Mouse (Mus musculus) midbrain, embryonic 14.5 days (tissue): ENCODE data around the gene D630036H23Rik. TPM values are rescaled to one million over a fixed set of nuclear protein-coding genes. Genes with fewer than 3 reads are reported as not detected.
A peak's percentile ranks its signal among the peaks of the same experiment; 100 is the strongest.

ENCODE experiments used
- ATAC-seq: fragments of 200-750 bp; cut with Nextera tagmentation; 2 replicates; pipeline ENCODE4 v1.8.0; 2017; ENCODE audit warnings: moderate number of reproducible peaks, moderate library complexity; ENCODE audit not compliant: low FRiP score, low TSS enrichment
- DNase-seq: peaks from one replicate; pipeline ENCODE4 v3.0.0-alpha.2; 2015
- H3K27ac ChIP-seq: fragments of 300-500 bp; sonication (generic); replicated peaks from 2 replicates; pipeline ENCODE4 v1.5.1; 2014; ENCODE audit warnings: mild to moderate bottlenecking, low read depth, low read length, moderate library complexity
- H3K27me3 ChIP-seq: fragments of 300-500 bp; sonication (generic); 2 replicates; pipeline ENCODE4 v1.6.1; 2014; ENCODE audit warnings: low read length, control low read depth, mixed read lengths; ENCODE audit not compliant: control insufficient read depth, insufficient read depth
- H3K36me3 ChIP-seq: fragments of 300-500 bp; sonication (generic); 2 replicates; pipeline ENCODE4 v1.6.1; 2014; ENCODE audit warnings: low read length, control low read depth; ENCODE audit not compliant: control insufficient read depth, insufficient read depth
- H3K4me1 ChIP-seq: fragments of 300-500 bp; sonication (generic); 2 replicates; pipeline ENCODE4 v1.6.1; 2014; ENCODE audit warnings: mild to moderate bottlenecking, antibody characterized with exemption, low read length, control low read depth; ENCODE audit not compliant: control insufficient read depth, insufficient read depth
- H3K4me2 ChIP-seq: fragments of 300-500 bp; sonication (generic); 2 replicates; pipeline ENCODE4 v1.6.1; 2014; ENCODE audit warnings: mild to moderate bottlenecking, low read length, moderate library complexity
- H3K4me3 ChIP-seq: fragments of 300-500 bp; sonication (generic); replicated peaks from 2 replicates; pipeline ENCODE4 v1.5.1; 2014; ENCODE audit warnings: low read depth, low read length
- H3K9ac ChIP-seq: fragments of 300-500 bp; sonication (generic); replicated peaks from 2 replicates; pipeline ENCODE4 v1.6.1; 2014; ENCODE audit warnings: mild to moderate bottlenecking, low read length, moderate library complexity
- H3K9me3 ChIP-seq: fragments of 300-500 bp; sonication (generic); 2 replicates; pipeline ENCODE4 v1.6.1; 2016; ENCODE audit warnings: low read length, control low read depth, mixed read lengths; ENCODE audit not compliant: control insufficient read depth
- WGBS: fragments of 180-500 bp; shearing (Covaris S2); extraction: QIAGEN DNeasy Blood & Tissue Kit; methylation state at CpG from one replicate; pipeline ENCODE4 v1.1.7; 2014; 5-methylcytosine and 5-hydroxymethylcytosine counted together
- polyA plus RNA-seq: library from polyadenylated mRNA; unstranded; fragments of >200 nt; fragmentation: Nextera tagmentation; extraction: Ambion mirVana; gene quantifications from 2 replicates; pipeline ENCODE4 v1.2.1, GENCODE M21; 2014

The D630036H23Rik gene
- 2.6 and 4.4 TPM in 2 replicates for polyA plus RNA-seq

DNA sequence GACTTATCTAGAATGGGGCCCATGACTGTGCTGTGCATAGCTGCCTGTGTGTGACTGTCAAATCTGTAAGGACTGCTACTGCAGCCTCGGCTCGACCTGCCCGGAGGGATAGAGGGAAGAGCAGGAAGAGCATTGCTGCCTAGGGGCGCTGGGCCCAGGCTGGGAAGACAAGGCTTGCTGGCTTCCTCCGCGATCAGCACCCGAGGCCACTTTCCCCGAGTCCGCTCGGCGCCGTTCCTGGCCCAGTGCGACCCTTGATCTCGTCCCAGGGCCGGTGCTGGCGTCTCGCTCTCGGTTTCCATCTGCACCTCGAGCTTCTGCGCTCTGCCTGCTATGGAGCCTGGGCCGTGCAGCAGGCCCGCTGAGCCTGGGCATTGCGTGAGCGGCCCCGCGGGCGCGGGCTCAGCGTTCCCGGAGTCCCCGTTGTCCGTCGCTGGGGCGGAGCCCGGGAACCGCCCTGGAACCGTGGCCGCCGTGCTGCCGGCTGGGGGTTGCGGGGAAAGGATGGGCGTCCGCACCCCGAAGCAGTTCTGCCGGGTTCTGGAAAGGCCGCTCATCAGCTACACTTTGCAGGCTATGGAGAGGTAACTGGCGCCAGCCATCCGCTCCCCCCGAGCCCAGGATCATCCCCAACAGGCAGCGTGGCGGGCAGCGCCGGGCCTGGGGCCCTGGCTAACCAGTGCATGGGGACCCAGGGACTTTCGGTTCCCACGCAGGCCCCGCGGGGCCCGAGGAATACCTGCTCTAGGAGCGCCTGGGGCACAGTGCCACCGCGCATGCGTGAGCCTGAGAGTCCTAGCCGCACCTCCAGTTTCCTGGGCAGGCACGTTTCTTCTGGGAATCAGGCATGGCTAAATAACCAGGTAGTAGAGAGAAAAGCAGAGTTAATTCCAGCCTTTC, at the start of gene D630036H23Rik, which contains the start of gene Ispd:
Gene D630036H23Rik, minus strand, starts transcription at position 741 of the 900 bp plus-strand sequence.
Gene Ispd, plus strand, starts transcription at position 10 of the 900 bp plus-strand sequence.
- DNase-seq (peak; percentile 93), ATAC-seq (peak; percentile 92)
- WGBS, result under 1% methylated on average over 64 of the region's 64 CpGs
- Histone ChIP-seq H3K36me3 (no peaks in the 10 kb centered on the region), H3K4me3 (peak within 1 kb of the TSS; percentile 62), H3K4me1 (peaks cover 5% of the 10 kb centered on the region; the same call in 1 of the 2 replicates), H3K9ac (peak within 1 kb of the TSS; percentile 95), H3K9me3 (no peaks in the 10 kb centered on the region), H3K27me3 (no peaks in the 10 kb centered on the region), H3K27ac (peak within 1 kb of the TSS; percentile 97), H3K4me2 (peak within 1 kb of the TSS; percentile 79)

DNA sequence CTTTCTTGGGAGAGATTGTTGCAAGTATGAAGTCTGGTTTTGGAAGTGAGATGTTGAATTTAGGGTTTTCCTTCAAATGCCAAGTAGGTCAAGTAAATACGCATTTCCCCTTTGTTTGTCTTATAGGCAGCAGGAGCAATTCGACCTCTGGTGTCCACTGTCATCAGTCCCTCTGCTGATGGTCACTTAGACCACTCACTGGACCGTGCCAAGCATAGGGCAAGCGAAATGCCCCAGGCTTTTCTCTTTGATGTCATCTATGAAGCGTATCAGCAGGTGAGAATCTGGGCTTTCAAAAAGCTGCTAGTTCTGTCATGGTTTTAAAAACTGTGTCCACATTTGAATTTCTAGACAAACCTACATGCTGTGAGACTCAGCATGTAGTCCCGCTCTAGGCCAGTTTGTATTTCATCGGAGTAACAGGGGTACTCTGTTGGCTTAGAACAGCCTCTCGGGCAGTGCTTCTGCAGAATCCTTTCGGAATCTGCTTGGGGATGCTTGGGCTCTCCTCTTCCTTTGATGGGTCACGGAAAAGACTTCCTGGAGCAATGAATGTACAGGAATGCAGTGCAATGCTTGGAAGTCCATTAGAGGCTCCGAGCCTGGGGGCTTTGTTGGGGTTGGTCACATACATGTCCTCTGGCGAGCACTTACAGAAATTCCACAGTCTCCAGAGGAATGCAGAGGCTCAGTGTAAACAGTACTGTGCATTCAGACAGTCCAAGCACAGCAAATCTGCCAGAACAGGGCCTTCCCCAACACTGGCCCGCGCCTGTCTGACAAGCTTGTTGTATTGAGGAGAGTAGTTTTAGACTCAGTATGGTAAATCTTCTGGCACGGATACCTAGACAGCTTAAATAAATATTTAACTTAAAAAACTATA, 44.4 kb upstream of the D630036H23Rik start:
- H3K4me1 ChIP-seq, result no peaks in the 10 kb centered on the region
- no peaks in the 10 kb centered on the region for H3K27me3 ChIP-seq
- H3K4me2 ChIP-seq, result no peak overlapping the region
- H3K36me3 ChIP-seq, result no peaks in the 10 kb centered on the region
- H3K27ac ChIP-seq, result no peak overlapping the region
- no peaks in the 10 kb centered on the region for H3K9me3 ChIP-seq
- no peak for ATAC-seq
- H3K4me3 ChIP-seq, result no peak overlapping the region
- no peak overlapping the region for H3K9ac ChIP-seq
- WGBS, result 65% methylated on average over 15 of the region's 15 CpGs
- DNase-seq, result peak; percentile 4

DNA sequence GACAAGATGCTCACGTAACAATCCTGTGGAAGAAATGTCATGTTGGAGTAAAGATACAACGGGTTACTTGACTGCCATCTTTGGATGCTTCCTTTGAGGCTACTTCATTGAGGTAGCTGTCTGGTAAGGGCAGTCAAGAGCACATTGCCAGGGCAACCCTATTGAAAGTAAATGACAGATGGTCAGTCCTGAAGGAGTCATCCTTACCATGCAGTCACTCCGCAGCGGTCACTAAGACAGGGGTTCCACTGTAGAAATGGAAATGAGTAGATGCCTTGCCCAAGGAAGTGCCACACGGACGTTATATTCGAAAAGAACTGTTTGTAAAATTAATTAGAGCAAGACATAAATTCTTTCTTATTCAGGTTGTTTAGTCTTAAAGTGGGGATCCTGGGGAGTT, 43.3 kb upstream of the D630036H23Rik start:
- no peak for ATAC-seq
- no peaks in the 10 kb centered on the region for H3K36me3 ChIP-seq
- no peaks in the 10 kb centered on the region for H3K27me3 ChIP-seq
- H3K4me2 ChIP-seq, result no peak overlapping the region
- H3K4me3 ChIP-seq, result no peak overlapping the region
- H3K9ac ChIP-seq, result no peak overlapping the region
- no peak overlapping the region for H3K27ac ChIP-seq
- H3K4me1 ChIP-seq, result no peaks in the 10 kb centered on the region
- DNase-seq, result no peak
- WGBS, result 82% methylated on average over 7 of the region's 7 CpGs
- no peaks in the 10 kb centered on the region for H3K9me3 ChIP-seq

DNA sequence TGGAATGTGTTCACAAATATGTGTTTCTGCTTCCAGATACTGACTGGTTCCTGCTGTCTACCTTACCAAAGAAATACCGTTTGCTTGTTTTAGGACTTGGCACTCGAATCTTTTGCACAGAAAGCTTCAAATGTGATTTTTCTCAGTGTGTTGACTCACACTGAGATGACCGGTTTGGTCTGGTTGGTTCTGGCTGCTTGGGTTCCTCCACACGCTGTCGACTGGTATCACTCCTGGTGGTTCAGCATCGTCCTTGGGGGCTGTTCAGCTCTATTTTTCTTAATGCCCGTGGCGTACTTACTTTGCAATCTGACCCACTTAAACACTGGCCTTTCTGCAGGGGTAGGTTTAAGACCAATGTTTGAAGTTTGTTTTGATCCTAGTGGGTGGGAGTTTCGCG, 41.7 kb upstream of the D630036H23Rik start:
- H3K27me3 ChIP-seq, result no peaks in the 10 kb centered on the region
- no peak overlapping the region for H3K4me2 ChIP-seq
- H3K9me3 ChIP-seq, result no peaks in the 10 kb centered on the region
- H3K9ac ChIP-seq, result no peak overlapping the region
- H3K36me3 ChIP-seq, result no peaks in the 10 kb centered on the region
- H3K4me1 ChIP-seq, result no peaks in the 10 kb centered on the region
- H3K27ac ChIP-seq, result no peak overlapping the region
- no peak for ATAC-seq
- WGBS, result 75% methylated on average over 10 of the region's 10 CpGs
- no peak for DNase-seq
- H3K4me3 ChIP-seq, result no peak overlapping the region

DNA sequence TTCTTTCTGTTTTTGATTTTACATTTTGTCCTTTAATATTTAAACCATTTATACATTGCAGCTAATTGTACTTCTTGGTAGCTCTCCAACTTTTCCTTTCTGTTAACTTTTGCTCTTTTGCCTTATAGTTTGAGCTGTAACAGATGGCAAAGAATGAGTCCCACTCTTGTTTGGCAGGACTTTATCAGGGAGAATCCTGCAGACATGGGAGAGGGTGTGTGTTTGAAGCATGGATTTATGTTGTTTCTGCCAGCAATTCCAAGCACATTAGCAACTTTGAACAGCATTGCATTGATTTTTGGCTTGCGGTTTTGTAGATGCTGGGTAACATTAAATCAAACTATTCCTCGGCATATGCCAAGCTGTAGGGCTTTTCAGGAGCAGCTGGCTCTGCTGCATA, 13.1 kb upstream of the D630036H23Rik start:
- H3K36me3 ChIP-seq, result no peaks in the 10 kb centered on the region
- DNase-seq (no peak), ATAC-seq (no peak)
- H3K27ac ChIP-seq, result no peak overlapping the region
- 92% methylated on average over 2 of the region's 2 CpGs for WGBS
- H3K4me3 ChIP-seq, result no peak overlapping the region
- H3K27me3 ChIP-seq, result no peaks in the 10 kb centered on the region
- 0 out of 2 replicates have a peak, but pooled peaks cover 8% of the 10 kb centered on the region for H3K9me3 ChIP-seq
- no peaks in the 10 kb centered on the region for H3K4me1 ChIP-seq
- H3K9ac ChIP-seq, result no peak overlapping the region
- no peak overlapping the region for H3K4me2 ChIP-seq

DNA sequence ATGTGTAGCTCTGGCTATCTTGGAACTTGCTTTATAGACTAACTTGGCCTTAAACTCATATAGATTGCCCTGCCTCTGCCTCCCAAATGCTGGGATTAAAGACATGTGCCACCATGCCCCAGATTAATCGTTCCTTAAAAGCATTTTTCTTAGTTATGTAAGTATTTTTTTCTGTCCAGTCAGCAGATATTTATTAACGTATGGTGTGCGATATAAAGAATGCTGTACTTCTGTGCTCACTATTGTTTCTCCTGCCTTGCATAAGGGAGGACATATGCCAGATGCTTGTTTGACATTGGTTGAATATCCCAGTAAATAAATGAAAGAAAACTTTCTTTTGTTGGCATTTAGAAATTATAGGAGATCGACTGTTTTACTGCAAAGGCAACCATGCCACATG, 5.0 kb upstream of the D630036H23Rik start:
- Histone ChIP-seq H3K4me1 (peaks cover 5% of the 10 kb centered on the region; the same call in 1 of the 2 replicates), H3K4me2 (no peak overlapping the region), H3K36me3 (no peaks in the 10 kb centered on the region), H3K27me3 (no peaks in the 10 kb centered on the region), H3K27ac (no peak overlapping the region), H3K9me3 (no peaks in the 10 kb centered on the region), H3K4me3 (no peak overlapping the region), H3K9ac (no peak overlapping the region)
- ATAC-seq (no peak), DNase-seq (no peak)
- WGBS, result 93% methylated on average over 4 of the region's 4 CpGs

DNA sequence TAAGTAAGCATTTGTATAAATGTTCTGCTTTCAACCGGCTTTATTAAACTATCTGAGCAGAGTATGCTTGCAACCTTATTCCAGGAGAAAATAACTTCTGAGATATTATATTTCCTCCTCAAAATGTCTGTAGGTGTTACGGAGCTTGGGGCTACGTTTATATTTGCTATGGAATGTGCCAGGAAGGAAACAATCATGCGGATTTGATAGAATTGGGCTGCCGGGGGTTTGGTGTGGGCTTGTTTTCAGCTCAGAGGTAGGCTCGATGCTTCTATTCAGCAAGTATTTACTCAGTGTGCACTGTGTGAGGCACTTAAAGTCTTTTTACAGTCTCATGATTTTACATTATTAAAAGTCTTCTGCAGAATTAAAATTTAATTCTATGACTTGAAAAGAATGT, 3.4 kb upstream of the D630036H23Rik start:
- Histone ChIP-seq H3K36me3 (no peaks in the 10 kb centered on the region), H3K9ac (no peak overlapping the region), H3K27ac (no peak overlapping the region), H3K9me3 (no peaks in the 10 kb centered on the region), H3K27me3 (no peaks in the 10 kb centered on the region), H3K4me3 (no peak overlapping the region), H3K4me1 (peaks cover 5% of the 10 kb centered on the region; the same call in 1 of the 2 replicates), H3K4me2 (no peak overlapping the region)
- WGBS, result 74% methylated on average over 6 of the region's 6 CpGs
- no peak for ATAC-seq
- DNase-seq, result no peak

DNA sequence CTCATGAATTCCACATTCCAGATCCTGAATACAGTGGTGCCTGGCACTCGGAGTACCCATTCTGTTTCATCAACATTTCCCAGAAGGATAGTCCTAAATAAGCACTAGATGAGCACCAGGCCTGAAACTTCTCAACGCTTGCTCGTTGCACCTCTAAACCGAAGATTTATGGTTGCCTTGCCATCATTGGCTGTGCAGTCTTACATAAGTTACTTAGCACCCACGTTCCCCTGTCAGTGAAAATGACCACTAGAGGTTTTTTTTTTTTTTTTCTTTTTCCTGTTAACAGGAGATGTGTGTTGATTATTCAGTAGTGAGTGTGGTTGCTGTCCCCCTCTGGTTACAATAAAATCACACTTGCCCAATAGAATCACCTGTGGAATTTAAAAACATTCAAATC, 1.2 kb downstream of the D630036H23Rik start:
- H3K4me3 ChIP-seq, result peak overlapping the region; percentile 62; the same call in 1 of the 2 replicates
- ATAC-seq, result no peak
- 79% methylated on average over 5 of the region's 5 CpGs for WGBS
- no peak overlapping the region for H3K9ac ChIP-seq
- H3K9me3 ChIP-seq, result no peaks in the 10 kb centered on the region
- peak overlapping the region; percentile 97; the same call in 1 of the 2 replicates for H3K27ac ChIP-seq
- no peaks in the 10 kb centered on the region for H3K36me3 ChIP-seq
- H3K4me1 ChIP-seq, result peaks cover 5% of the 10 kb centered on the region; the same call in 1 of the 2 replicates
- peak overlapping the region; percentile 79 for H3K4me2 ChIP-seq
- DNase-seq, result peak; percentile 20
- no peaks in the 10 kb centered on the region for H3K27me3 ChIP-seq
